Mouse (Mus musculus) adrenal gland (tissue): Measurements from ENCODE around the gene Olfr1364.

Experiments used
- intact Hi-C: fragments of 180-260 bp; cut with DNase I; formaldehyde crosslinking; loops from one replicate; pipeline ENCODE4 v1.15.1; 2025
- long read RNA-seq, 2 experiments: library from polyadenylated mRNA; unstranded; transcript quantifications; one replicate each; pipeline ENCODE4 v2.0.0; 2020; ENCODE audit warnings: borderline replicate concordance in 1 of 2; ENCODE audit not compliant: insufficient replicate concordance in 1 of 2

The Olfr1364 gene
- long read RNA-seq, experiment 1 = 0 reads
- long read RNA-seq, experiment 2 = 0 reads

DNA sequence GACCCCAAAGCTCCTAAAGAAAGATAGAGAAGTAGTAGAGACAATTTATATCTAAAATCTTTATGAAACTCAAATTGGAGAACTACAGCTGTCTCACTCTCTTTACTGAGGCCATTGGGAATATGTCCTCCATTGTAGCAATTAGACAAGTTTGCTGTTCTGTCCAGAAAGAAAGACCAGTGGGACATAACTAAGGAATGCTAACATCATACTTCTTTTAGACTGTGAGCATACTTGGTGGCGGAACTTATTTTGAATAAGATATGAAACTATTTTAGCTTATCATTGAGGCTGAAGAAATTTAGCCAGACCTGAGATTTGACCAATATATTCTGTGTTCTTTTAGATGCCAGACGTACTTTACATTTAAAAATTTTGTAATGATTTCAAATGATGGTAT, at the start of gene Olfr1364:
Gene Olfr1364, minus strand, starts transcription at position 101 of the 400 bp plus-strand sequence.
- intact Hi-C loops = no loop called here

DNA sequence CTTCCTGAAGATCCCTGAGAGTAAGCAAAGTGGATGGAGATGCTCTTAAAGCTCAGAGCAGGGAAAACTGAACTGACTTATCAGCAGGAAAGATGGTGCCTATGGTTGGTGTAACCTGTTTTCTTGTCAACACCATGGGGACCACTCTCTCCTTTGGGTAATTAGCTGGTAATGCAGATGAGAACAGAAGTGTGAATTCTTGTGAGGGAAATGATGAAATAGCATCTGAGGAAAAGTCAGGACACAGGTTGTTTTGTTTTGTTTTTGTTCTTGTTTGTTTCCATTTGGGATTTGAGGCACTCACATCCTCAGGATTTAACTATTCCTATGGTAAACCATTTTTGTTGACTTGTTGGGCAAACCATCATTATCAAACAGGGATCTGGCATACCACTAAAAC, 32.4 kb upstream of the Olfr1364 start, which contains the start of gene Olfr1362:
Gene Olfr1362, minus strand, starts transcription at position 101 of the 400 bp plus-strand sequence.
- intact Hi-C loops = no loop called here

DNA sequence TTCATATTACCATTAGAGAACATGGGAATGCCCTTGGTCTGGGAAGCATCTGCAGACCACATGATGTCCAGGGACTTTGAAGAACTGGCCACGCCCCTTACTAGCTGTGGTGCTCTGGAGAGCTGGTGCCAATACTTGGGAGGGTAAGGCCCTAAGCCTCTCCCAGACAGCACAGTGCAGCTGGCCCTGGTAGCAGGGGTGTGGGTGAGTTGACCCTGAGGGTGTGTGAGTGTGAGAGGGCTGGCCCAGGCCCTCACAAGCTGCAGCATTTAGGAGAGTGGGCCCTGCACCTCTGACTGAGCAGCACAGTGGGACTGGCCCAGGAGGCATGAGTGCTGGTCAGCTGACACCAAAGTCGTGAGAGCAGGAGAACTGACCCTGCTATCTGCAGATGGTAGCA, 10.1 kb upstream of the Olfr1364 start:
- intact Hi-C loops = no loop called here

DNA sequence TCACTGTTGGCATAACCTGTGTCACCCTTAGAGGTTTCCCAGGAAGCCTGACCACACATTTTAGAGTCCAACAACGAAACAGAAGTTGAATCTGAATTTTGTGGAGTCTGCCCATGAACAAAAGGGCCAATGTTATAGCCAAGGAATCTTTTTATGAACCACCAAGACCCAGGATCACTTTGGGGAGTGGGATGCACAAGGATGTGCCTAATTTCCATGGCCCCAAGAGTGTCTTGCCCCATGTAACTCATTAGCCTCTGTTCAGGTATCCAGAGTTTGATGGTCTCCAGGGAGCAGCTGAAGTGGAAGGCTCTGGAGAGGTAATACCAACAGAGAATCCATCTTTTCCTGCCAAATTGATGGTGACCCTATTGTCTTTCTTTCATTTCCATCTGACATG, 21.8 kb downstream of the Olfr1364 start, which contains the start of gene Olfr1535:
Gene Olfr1535, minus strand, starts transcription at position 101 of the 400 bp plus-strand sequence.
- intact Hi-C loops = no loop called here

GRCm38 (mm10) chr13:21550416-21551110, 31.0 kb downstream of the Olfr1364 start:
- intact Hi-C loops = no loop called here

GRCm38 (mm10) chr13:21549487-21549886, 32.1 kb downstream of the Olfr1364 start:
- intact Hi-C loops = no loop called here

DNA sequence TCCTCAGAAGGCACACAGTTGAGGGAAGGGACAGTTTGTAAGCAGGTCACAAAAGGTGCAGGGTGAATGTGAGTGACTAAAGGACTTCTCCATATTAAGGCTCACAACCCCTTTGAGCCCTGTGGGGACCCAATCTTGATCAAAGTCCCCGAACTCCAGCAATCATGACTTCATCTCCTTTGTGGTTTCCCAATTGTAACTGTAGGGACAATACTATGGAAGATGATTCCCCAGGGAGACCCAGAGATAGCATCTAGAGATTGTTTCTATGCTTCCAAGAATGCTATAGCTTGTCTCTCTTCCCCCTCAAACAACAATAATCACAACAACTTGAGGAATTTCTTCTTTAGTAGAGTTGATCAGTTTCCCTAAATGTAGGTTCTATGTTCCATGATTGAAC, 38.9 kb downstream of the Olfr1364 start, which contains the start of gene Olfr1366:
Gene Olfr1366, minus strand, starts transcription at position 101 of the 400 bp plus-strand sequence.
- intact Hi-C loops = no loop called here

DNA sequence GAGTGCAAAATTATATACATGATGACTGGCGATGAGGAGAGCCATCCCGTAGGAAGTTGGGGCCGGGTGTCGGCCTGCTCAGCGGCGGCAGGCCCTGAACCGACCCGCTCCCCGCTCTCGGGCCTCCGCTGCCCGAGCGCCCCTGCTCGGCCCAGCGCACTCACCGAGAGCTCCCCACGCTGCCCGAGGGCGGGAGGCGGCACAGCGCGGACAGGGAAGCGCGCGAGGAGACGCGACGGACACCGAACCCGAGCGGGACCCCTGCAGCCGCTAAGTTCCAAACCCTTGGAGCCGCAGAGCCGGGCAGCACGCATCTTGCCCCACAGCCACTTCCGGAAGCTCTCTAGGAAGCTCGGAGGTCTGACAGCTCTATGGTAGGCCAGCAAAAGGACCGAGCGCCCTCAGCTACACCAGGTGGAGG, 50.8 kb downstream of the Olfr1364 start, which contains the start of gene Zkscan8:
Gene Zkscan8, minus strand, starts transcription at position 340 of the 421 bp plus-strand sequence.
- intact Hi-C loops = loop anchor here (5.0 kb wide), 2 partner anchors 53 to 163 kb away; partner anchors contain the start of genes Gm10065 and Zkscan4

DNA sequence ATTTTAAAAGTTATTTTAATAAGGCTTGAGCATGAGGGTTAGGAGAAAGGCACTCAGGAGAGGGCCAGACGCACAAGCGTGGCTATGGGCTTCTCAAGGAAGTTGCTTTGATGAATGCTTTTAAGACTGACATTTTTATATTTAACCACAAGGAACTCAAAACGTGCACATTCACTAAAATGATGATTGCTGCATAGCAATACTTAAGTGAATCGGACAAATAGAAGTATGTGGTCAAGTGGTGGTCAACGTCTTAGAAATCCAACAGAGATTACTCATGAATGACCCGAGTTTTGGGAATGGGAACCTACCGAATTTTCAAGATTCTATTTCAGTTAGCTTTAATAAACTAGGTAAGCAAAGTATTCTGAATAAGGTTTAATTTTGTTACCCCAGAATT, 51.4 kb downstream of the Olfr1364 start:
- intact Hi-C loops = loop anchor here (5.0 kb wide), 2 partner anchors 53 to 163 kb away; partner anchors contain the start of genes Gm10065 and Zkscan4
